Mouse (Mus musculus) stomach, embryonic 15.5 days (tissue): ENCODE measurements at regions not wholly inside any gene's neighbourhood (a gene's known extent, or its start where the extent isn't known, plus 50 kb on each side); places are given as distances from the start of the nearest gene placed in this dataset.
A peak's percentile ranks its signal among the peaks of the same experiment; 100 is the strongest.

ENCODE experiments used
- ATAC-seq: fragments of 200-750 bp; cut with Nextera tagmentation; 2 replicates; pipeline ENCODE4 v1.8.0; 2017; ENCODE audit warnings: low read depth, moderate number of reproducible peaks, moderate TSS enrichment; ENCODE audit not compliant: insufficient read depth, low FRiP score
- H3K27ac ChIP-seq: fragments of 300-500 bp; sonication (generic); 2 replicates; pipeline ENCODE4 v1.5.1; 2015; ENCODE audit warnings: mild to moderate bottlenecking, inconsistent platforms
- H3K27me3 ChIP-seq: fragments of 300-500 bp; sonication (generic); replicated peaks from 2 replicates; pipeline ENCODE4 v1.6.1; 2015; ENCODE audit warnings: inconsistent platforms
- H3K36me3 ChIP-seq: fragments of 300-500 bp; sonication (generic); 2 replicates; pipeline ENCODE4 v1.6.1; 2015; ENCODE audit warnings: inconsistent platforms
- H3K4me1 ChIP-seq: fragments of 300-500 bp; sonication (generic); 2 replicates; pipeline ENCODE4 v1.6.1; 2015; ENCODE audit warnings: inconsistent platforms
- H3K4me2 ChIP-seq: fragments of 300-500 bp; sonication (generic); 2 replicates; pipeline ENCODE4 v1.6.1; 2015; ENCODE audit warnings: mild to moderate bottlenecking, inconsistent platforms
- H3K4me3 ChIP-seq: fragments of 300-500 bp; sonication (generic); replicated peaks from 2 replicates; pipeline ENCODE4 v1.5.1; 2015; ENCODE audit warnings: inconsistent platforms
- H3K9ac ChIP-seq: fragments of 300-500 bp; sonication (generic); 2 replicates; pipeline ENCODE4 v1.6.1; 2015; ENCODE audit warnings: inconsistent platforms
- H3K9me3 ChIP-seq: fragments of 300-500 bp; sonication (generic); 2 replicates; pipeline ENCODE4 v1.6.1; 2016; ENCODE audit warnings: inconsistent platforms
- WGBS: fragments of 180-500 bp; shearing (Covaris S2); methylation state at CpG from one replicate; pipeline ENCODE4 v1.1.7; 2015; 5-methylcytosine and 5-hydroxymethylcytosine counted together

- Histone ChIP-seq H3K9me3 (no peaks in the 10 kb centered on the region), H3K4me3 (no peak overlapping the region), H3K9ac (no peak overlapping the region), H3K4me1 (no peaks in the 10 kb centered on the region), H3K27me3 (no peaks in the 10 kb centered on the region), H3K36me3 (no peaks in the 10 kb centered on the region), H3K27ac (no peak overlapping the region), H3K4me2 (no peak overlapping the region)
- WGBS, result 77% methylated on average over 3 of the region's 3 CpGs
- ATAC-seq, result no peak
Measured at GRCm38 (mm10) chr6:103927094-103927493, 416.7 kb downstream of the Chl1 start.

GRCm38 (mm10) chr6:103940345-103940744 is 430.0 kb downstream of the Chl1 start:
- WGBS, result 71% methylated on average over 5 of the region's 5 CpGs
- no peaks in the 10 kb centered on the region for H3K27me3 ChIP-seq
- ATAC-seq, result no peak
- no peak overlapping the region for H3K4me2 ChIP-seq
- H3K9ac ChIP-seq, result no peak overlapping the region
- H3K9me3 ChIP-seq, result no peaks in the 10 kb centered on the region
- no peaks in the 10 kb centered on the region for H3K4me1 ChIP-seq
- H3K4me3 ChIP-seq, result no peak overlapping the region
- no peaks in the 10 kb centered on the region for H3K36me3 ChIP-seq
- H3K27ac ChIP-seq, result no peak overlapping the region

DNA sequence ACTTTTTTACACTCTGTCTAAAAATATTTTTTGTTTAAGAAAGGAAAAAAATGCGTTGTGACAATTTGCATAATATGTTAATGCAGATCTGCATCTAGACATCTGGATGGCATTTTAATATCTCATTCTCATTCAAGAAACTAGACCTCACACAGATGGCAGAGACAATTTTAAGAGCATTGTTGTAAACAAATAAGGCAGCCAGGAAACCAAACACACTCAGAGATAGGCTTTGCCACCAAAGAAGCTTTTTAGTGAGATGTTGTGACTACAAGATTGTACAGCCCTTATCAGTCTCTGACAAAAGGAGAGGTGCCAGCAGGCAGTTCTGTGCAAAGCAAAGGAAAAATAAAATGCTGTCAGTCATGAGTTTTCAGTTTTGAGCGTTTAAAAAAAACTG is 434.0 kb downstream of the Chl1 start:
- ATAC-seq, result no peak
- H3K36me3 ChIP-seq, result no peaks in the 10 kb centered on the region
- 66% methylated on average over 2 of the region's 2 CpGs for WGBS
- no peaks in the 10 kb centered on the region for H3K4me1 ChIP-seq
- H3K4me3 ChIP-seq, result no peak overlapping the region
- H3K27me3 ChIP-seq, result no peaks in the 10 kb centered on the region
- H3K9ac ChIP-seq, result no peak overlapping the region
- no peak overlapping the region for H3K27ac ChIP-seq
- no peak overlapping the region for H3K4me2 ChIP-seq
- no peaks in the 10 kb centered on the region for H3K9me3 ChIP-seq

GRCm38 (mm10) chr6:103947474-103947873 is 437.1 kb downstream of the Chl1 start:
- Histone ChIP-seq H3K36me3 (no peaks in the 10 kb centered on the region), H3K4me2 (no peak overlapping the region), H3K4me3 (no peak overlapping the region), H3K27ac (no peak overlapping the region), H3K4me1 (no peaks in the 10 kb centered on the region), H3K9me3 (no peaks in the 10 kb centered on the region), H3K27me3 (no peaks in the 10 kb centered on the region), H3K9ac (no peak overlapping the region)
- 65% methylated on average over 3 of the region's 3 CpGs for WGBS
- no peak for ATAC-seq

- Histone ChIP-seq H3K36me3 (no peaks in the 10 kb centered on the region), H3K4me1 (no peaks in the 10 kb centered on the region), H3K4me2 (no peak overlapping the region), H3K4me3 (no peak overlapping the region), H3K9ac (no peak overlapping the region), H3K27ac (no peak overlapping the region), H3K9me3 (no peaks in the 10 kb centered on the region), H3K27me3 (no peaks in the 10 kb centered on the region)
- no peak for ATAC-seq
- WGBS, result 63% methylated on average over 1 of the region's 1 CpGs
Measured at GRCm38 (mm10) chr6:103953134-103953771, 442.9 kb downstream of the Chl1 start.

- H3K9ac ChIP-seq, result no peak overlapping the region
- ATAC-seq, result no peak
- no peak overlapping the region for H3K27ac ChIP-seq
- no peak overlapping the region for H3K4me2 ChIP-seq
- WGBS, result 86% methylated on average over 2 of the region's 2 CpGs
- no peaks in the 10 kb centered on the region for H3K27me3 ChIP-seq
- no peaks in the 10 kb centered on the region for H3K4me1 ChIP-seq
- H3K9me3 ChIP-seq, result no peaks in the 10 kb centered on the region
- H3K4me3 ChIP-seq, result no peak overlapping the region
- H3K36me3 ChIP-seq, result no peaks in the 10 kb centered on the region
Measured at GRCm38 (mm10) chr6:103959002-103959401, 448.6 kb downstream of the Chl1 start.

DNA sequence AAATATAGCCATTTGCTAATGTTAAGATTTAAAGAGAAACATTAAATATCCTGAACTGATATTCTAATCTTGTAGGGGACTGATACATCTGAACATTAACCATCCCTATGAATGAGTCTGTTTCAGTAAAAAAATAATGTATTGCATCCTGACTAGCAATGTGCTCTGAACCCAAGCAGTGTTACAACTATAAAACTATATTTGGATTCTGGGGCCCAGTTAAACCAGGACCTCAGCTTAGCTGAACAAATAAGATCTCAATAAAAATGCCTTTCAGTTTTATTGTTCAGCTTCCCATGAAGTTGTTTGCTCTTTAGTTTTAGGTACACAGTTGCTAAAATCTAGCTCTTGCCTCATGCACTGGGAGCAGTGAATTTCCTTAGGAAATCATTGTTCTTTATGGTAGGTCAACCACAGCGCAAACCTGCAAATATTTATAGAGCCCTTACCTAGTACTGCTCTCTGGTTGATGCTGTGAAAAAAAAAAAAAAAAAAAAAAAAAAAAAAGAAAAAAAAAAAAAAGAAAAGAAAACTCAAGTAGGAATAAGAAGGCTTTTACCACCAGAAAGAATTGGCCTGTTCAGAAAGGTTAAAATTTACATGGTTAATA is 457.5 kb downstream of the Chl1 start:
- Histone ChIP-seq H3K4me1 (no peaks in the 10 kb centered on the region), H3K36me3 (no peaks in the 10 kb centered on the region), H3K4me2 (no peak overlapping the region), H3K4me3 (no peak overlapping the region), H3K9me3 (no peaks in the 10 kb centered on the region), H3K9ac (no peak overlapping the region), H3K27ac (no peak overlapping the region), H3K27me3 (no peaks in the 10 kb centered on the region)
- 68% methylated on average over 1 of the region's 1 CpGs for WGBS
- no peak; the same call in 1 of the 2 replicates for ATAC-seq

GRCm38 (mm10) chr6:103999186-103999585 is 488.8 kb downstream of the Chl1 start:
- no peak overlapping the region for H3K4me2 ChIP-seq
- no peak overlapping the region for H3K4me3 ChIP-seq
- 78% methylated on average over 1 of the region's 1 CpGs for WGBS
- no peaks in the 10 kb centered on the region for H3K9me3 ChIP-seq
- no peaks in the 10 kb centered on the region for H3K4me1 ChIP-seq
- H3K36me3 ChIP-seq, result no peaks in the 10 kb centered on the region
- H3K9ac ChIP-seq, result no peak overlapping the region
- ATAC-seq, result no peak
- H3K27me3 ChIP-seq, result no peaks in the 10 kb centered on the region
- no peak overlapping the region for H3K27ac ChIP-seq

GRCm38 (mm10) chr6:104028439-104029091 is 464.0 kb upstream of the Cntn6 start:
- no peak overlapping the region for H3K27ac ChIP-seq
- WGBS, result 8% methylated on average over 9 of the region's 9 CpGs
- peak; percentile 22; the same call in 1 of the 2 replicates for ATAC-seq
- no peaks in the 10 kb centered on the region for H3K36me3 ChIP-seq
- H3K27me3 ChIP-seq, result no peaks in the 10 kb centered on the region
- H3K4me2 ChIP-seq, result no peak overlapping the region
- H3K9ac ChIP-seq, result no peak overlapping the region
- no peak overlapping the region for H3K4me3 ChIP-seq
- no peaks in the 10 kb centered on the region for H3K9me3 ChIP-seq
- no peaks in the 10 kb centered on the region for H3K4me1 ChIP-seq

- H3K4me2 ChIP-seq, result no peak overlapping the region
- no peak overlapping the region for H3K9ac ChIP-seq
- ATAC-seq, result no peak
- no peaks in the 10 kb centered on the region for H3K9me3 ChIP-seq
- H3K4me1 ChIP-seq, result no peaks in the 10 kb centered on the region
- H3K27me3 ChIP-seq, result no peaks in the 10 kb centered on the region
- no peaks in the 10 kb centered on the region for H3K36me3 ChIP-seq
- no peak overlapping the region for H3K27ac ChIP-seq
- no peak overlapping the region for H3K4me3 ChIP-seq
Measured at GRCm38 (mm10) chr6:104038853-104039252, 453.7 kb upstream of the Cntn6 start.

GRCm38 (mm10) chr6:104040450-104040849 is 452.1 kb upstream of the Cntn6 start:
- no peaks in the 10 kb centered on the region for H3K36me3 ChIP-seq
- H3K9me3 ChIP-seq, result no peaks in the 10 kb centered on the region
- H3K9ac ChIP-seq, result no peak overlapping the region
- H3K27ac ChIP-seq, result no peak overlapping the region
- H3K27me3 ChIP-seq, result no peaks in the 10 kb centered on the region
- H3K4me2 ChIP-seq, result no peak overlapping the region
- 75% methylated on average over 2 of the region's 2 CpGs for WGBS
- no peak for ATAC-seq
- no peak overlapping the region for H3K4me3 ChIP-seq
- H3K4me1 ChIP-seq, result no peaks in the 10 kb centered on the region

DNA sequence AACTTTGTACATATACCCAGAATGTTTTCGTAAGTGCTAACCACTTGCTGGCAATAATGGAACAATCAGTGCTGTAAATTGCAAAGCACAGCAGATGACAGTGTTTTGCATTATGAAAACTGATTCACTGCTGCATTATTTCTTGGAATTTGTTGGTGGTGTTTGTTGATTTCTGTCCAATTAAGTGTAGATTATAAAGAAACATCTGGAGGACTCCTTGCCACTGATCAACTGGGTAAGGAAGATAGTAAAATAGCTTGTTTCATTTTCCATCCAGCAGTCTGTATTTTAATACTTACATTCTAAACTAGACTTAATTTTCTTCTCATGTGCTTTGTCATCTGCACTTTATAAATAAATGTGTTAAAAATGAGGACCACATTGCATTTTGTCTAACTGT is 436.6 kb upstream of the Cntn6 start:
- no peak for ATAC-seq
- H3K4me1 ChIP-seq, result no peaks in the 10 kb centered on the region
- no peaks in the 10 kb centered on the region for H3K27me3 ChIP-seq
- no peak overlapping the region for H3K27ac ChIP-seq
- no peak overlapping the region for H3K4me3 ChIP-seq
- H3K9ac ChIP-seq, result no peak overlapping the region
- H3K4me2 ChIP-seq, result no peak overlapping the region
- 80% methylated on average over 1 of the region's 1 CpGs for WGBS
- no peaks in the 10 kb centered on the region for H3K9me3 ChIP-seq
- no peaks in the 10 kb centered on the region for H3K36me3 ChIP-seq
